Mouse (Mus musculus) heart, embryonic 15.5 days (tissue): Measurements from ENCODE around the gene Hdhd3. TPM values are rescaled to one million over a fixed set of nuclear protein-coding genes. Genes with fewer than 3 reads are reported as not detected.

ENCODE experiments used
- ATAC-seq: fragments of 200-750 bp; cut with Nextera tagmentation; replicated peaks from 2 replicates; pipeline ENCODE4 v1.8.0; 2017; ENCODE audit warnings: low read depth, moderate TSS enrichment; ENCODE audit not compliant: insufficient number of reproducible peaks, insufficient read depth, low FRiP score
- H3K27ac ChIP-seq: fragments of 300-500 bp; sonication (generic); 2 replicates; pipeline ENCODE4 v1.5.1; 2015; ENCODE audit warnings: mild to moderate bottlenecking, inconsistent platforms
- H3K27me3 ChIP-seq: fragments of 300-500 bp; sonication (generic); 2 replicates; pipeline ENCODE4 v1.6.1; 2015; ENCODE audit warnings: inconsistent platforms
- H3K36me3 ChIP-seq: fragments of 300-500 bp; sonication (generic); 2 replicates; pipeline ENCODE4 v1.6.1; 2015; ENCODE audit warnings: mild to moderate bottlenecking, inconsistent platforms
- H3K4me1 ChIP-seq: fragments of 300-500 bp; sonication (generic); replicated peaks from 2 replicates; pipeline ENCODE4 v1.6.1; 2015; ENCODE audit warnings: inconsistent platforms
- H3K4me2 ChIP-seq: fragments of 300-500 bp; sonication (generic); 2 replicates; pipeline ENCODE4 v1.6.1; 2015; ENCODE audit warnings: inconsistent platforms, mild to moderate bottlenecking, moderate library complexity
- H3K4me3 ChIP-seq: fragments of 300-500 bp; sonication (generic); 2 replicates; pipeline ENCODE4 v1.5.1; 2015; ENCODE audit warnings: mild to moderate bottlenecking, inconsistent platforms
- H3K9ac ChIP-seq: fragments of 300-500 bp; sonication (generic); 2 replicates; pipeline ENCODE4 v1.6.1; 2015; ENCODE audit warnings: mild to moderate bottlenecking, inconsistent platforms
- H3K9me3 ChIP-seq: fragments of 300-500 bp; sonication (generic); replicated peaks from 2 replicates; pipeline ENCODE4 v1.6.1; 2016; ENCODE audit warnings: inconsistent platforms
- WGBS: fragments of 180-500 bp; shearing (Covaris S2); methylation state at CpG from one replicate; pipeline ENCODE4 v1.1.7; 2015; ENCODE audit warnings: mixed read lengths; 5-methylcytosine and 5-hydroxymethylcytosine counted together
- polyA plus RNA-seq: library from polyadenylated mRNA; unstranded; fragments of >200 nt; fragmentation: Nextera tagmentation; extraction: Ambion mirVana; gene quantifications from 2 replicates; pipeline ENCODE4 v1.2.1, GENCODE M21; 2015

Hdhd3 gene
- 7.6 and 10.8 TPM in 2 replicates for polyA plus RNA-seq

- peaks cover 14% of the 10 kb centered on the region for H3K4me1 ChIP-seq
- H3K4me3 ChIP-seq: peak within 1 kb of the TSS; percentile 92
- H3K27ac ChIP-seq: peak within 1 kb of the TSS; percentile 81
These were observed at the start of gene Hdhd3 for GRCm38 (mm10) chr4:62503374-62503970. TSS of gene Hdhd3 (minus strand) at chr4:62503467.

GRCm38 (mm10) chr4:62551966-62552365 lies 48.7 kb upstream of the Hdhd3 start:
- Histone ChIP-seq H3K27me3 (no peaks in the 10 kb centered on the region), H3K4me3 (no peak overlapping the region), H3K4me1 (peaks cover under 1% of the 10 kb centered on the region), H3K9me3 (no peaks in the 10 kb centered on the region), H3K9ac (no peak overlapping the region), H3K36me3 (no peaks in the 10 kb centered on the region), H3K27ac (no peak overlapping the region), H3K4me2 (no peak overlapping the region)
- WGBS: 75% methylated on average over 7 of the region's 7 CpGs
- no peak for ATAC-seq

More at GRCm38 (mm10) chr4:62503374-62503970, at the start of gene Hdhd3:
- Histone ChIP-seq H3K4me2 (peak within 1 kb of the TSS; percentile 65), H3K9ac (peak within 1 kb of the TSS; percentile 81), H3K27me3 (no peaks in the 10 kb centered on the region), H3K9me3 (no peaks in the 10 kb centered on the region), H3K36me3 (peaks cover 18% of the 10 kb centered on the region; the same call in 1 of the 2 replicates)
- 78% methylated on average over 3 of the region's 3 CpGs for WGBS
- ATAC-seq: no peak

GRCm38 (mm10) chr4:62544801-62545200 lies 41.5 kb upstream of the Hdhd3 start:
- no peak for ATAC-seq
- Histone ChIP-seq H3K4me3 (no peak overlapping the region), H3K9me3 (no peaks in the 10 kb centered on the region), H3K4me1 (no peaks in the 10 kb centered on the region), H3K9ac (no peak overlapping the region), H3K4me2 (no peak overlapping the region), H3K36me3 (no peaks in the 10 kb centered on the region), H3K27ac (no peak overlapping the region), H3K27me3 (no peaks in the 10 kb centered on the region)

- H3K9ac ChIP-seq: no peak overlapping the region
- H3K9me3 ChIP-seq: no peaks in the 10 kb centered on the region
- H3K27me3 ChIP-seq: no peaks in the 10 kb centered on the region
- WGBS: 78% methylated on average over 6 of the region's 6 CpGs
- no peak overlapping the region for H3K27ac ChIP-seq
- ATAC-seq: no peak
- no peak overlapping the region for H3K4me3 ChIP-seq
- H3K4me1 ChIP-seq: no peaks in the 10 kb centered on the region
- H3K4me2 ChIP-seq: no peak overlapping the region
- H3K36me3 ChIP-seq: no peaks in the 10 kb centered on the region
These were observed 40.5 kb upstream of the Hdhd3 start for GRCm38 (mm10) chr4:62543782-62544181.

- H3K4me3 ChIP-seq: no peak overlapping the region
- ATAC-seq: no peak
- H3K36me3 ChIP-seq: no peaks in the 10 kb centered on the region
- H3K4me1 ChIP-seq: no peaks in the 10 kb centered on the region
- no peak overlapping the region for H3K9ac ChIP-seq
- no peaks in the 10 kb centered on the region for H3K9me3 ChIP-seq
- no peak overlapping the region for H3K4me2 ChIP-seq
- 71% methylated on average over 3 of the region's 3 CpGs for WGBS
- no peaks in the 10 kb centered on the region for H3K27me3 ChIP-seq
- H3K27ac ChIP-seq: no peak overlapping the region
These were observed 38.5 kb upstream of the Hdhd3 start for GRCm38 (mm10) chr4:62541802-62542201.

- H3K9ac ChIP-seq: no peak overlapping the region
- ATAC-seq: no peak
- H3K4me1 ChIP-seq: 0 out of 2 replicates have a peak, but pooled peaks cover 10% of the 10 kb centered on the region
- H3K36me3 ChIP-seq: no peaks in the 10 kb centered on the region
- H3K27me3 ChIP-seq: no peaks in the 10 kb centered on the region
- no peak overlapping the region for H3K4me3 ChIP-seq
- no peaks in the 10 kb centered on the region for H3K9me3 ChIP-seq
- whole genome bisulfite sequencing: 58% methylated on average over 6 of the region's 6 CpGs
- no peak overlapping the region for H3K4me2 ChIP-seq
- H3K27ac ChIP-seq: no peak overlapping the region
These were observed 30.5 kb upstream of the Hdhd3 start for GRCm38 (mm10) chr4:62533729-62534128.

GRCm38 (mm10) chr4:62527655-62528054 lies 24.4 kb upstream of the Hdhd3 start:
- H3K27me3 ChIP-seq: no peaks in the 10 kb centered on the region
- no peak overlapping the region for H3K27ac ChIP-seq
- no peaks in the 10 kb centered on the region for H3K9me3 ChIP-seq
- ATAC-seq: no peak
- H3K9ac ChIP-seq: no peak overlapping the region
- peaks cover 5% of the 10 kb centered on the region; the same call in 1 of the 2 replicates for H3K36me3 ChIP-seq
- WGBS: 80% methylated on average over 4 of the region's 4 CpGs
- no peak overlapping the region for H3K4me2 ChIP-seq
- H3K4me1 ChIP-seq: peaks cover 14% of the 10 kb centered on the region
- no peak overlapping the region for H3K4me3 ChIP-seq

GRCm38 (mm10) chr4:62526256-62526655 lies 23.0 kb upstream of the Hdhd3 start:
- Histone ChIP-seq H3K9me3 (no peaks in the 10 kb centered on the region), H3K27ac (no peak overlapping the region), H3K36me3 (peaks cover 9% of the 10 kb centered on the region; the same call in 1 of the 2 replicates), H3K27me3 (no peaks in the 10 kb centered on the region), H3K4me3 (no peak overlapping the region), H3K9ac (no peak overlapping the region), H3K4me2 (no peak overlapping the region), H3K4me1 (peaks cover 14% of the 10 kb centered on the region)
- ATAC-seq: no peak
- 58% methylated on average over 2 of the region's 2 CpGs for WGBS

- Histone ChIP-seq H3K4me1 (peaks cover 11% of the 10 kb centered on the region), H3K4me3 (peak overlapping the region; percentile 83), H3K27me3 (no peaks in the 10 kb centered on the region), H3K9ac (no peak overlapping the region), H3K36me3 (peaks cover 9% of the 10 kb centered on the region; the same call in 1 of the 2 replicates), H3K4me2 (peak overlapping the region; percentile 85), H3K9me3 (no peaks in the 10 kb centered on the region), H3K27ac (no peak overlapping the region)
- no peak for ATAC-seq
- WGBS: 2% methylated on average over 10 of the region's 10 CpGs
These were observed 22.2 kb upstream of the Hdhd3 start for GRCm38 (mm10) chr4:62525489-62525811.

GRCm38 (mm10) chr4:62524651-62525488 lies 21.6 kb upstream of the Hdhd3 start, which contains the start of the genes Pole3 and 4933430I17Rik:
TSS of gene Pole3 (minus strand) at chr4:62525068.
TSS of gene 4933430I17Rik (plus strand) at chr4:62525369.
- Histone ChIP-seq H3K4me2 (peak within 1 kb of the TSS; percentile 85), H3K4me3 (peak within 1 kb of the TSS; percentile 83), H3K4me1 (peaks cover 12% of the 10 kb centered on the region), H3K36me3 (peaks cover 9% of the 10 kb centered on the region; the same call in 1 of the 2 replicates), H3K27me3 (no peaks in the 10 kb centered on the region), H3K9me3 (no peaks in the 10 kb centered on the region), H3K9ac (peak within 1 kb of the TSS; percentile 82), H3K27ac (peak within 1 kb of the TSS; percentile 94)
- peak; percentile 98 for ATAC-seq
- WGBS: under 1% methylated on average over 59 of the region's 59 CpGs

- no peak for ATAC-seq
- peaks cover 9% of the 10 kb centered on the region; the same call in 1 of the 2 replicates for H3K36me3 ChIP-seq
- H3K4me1 ChIP-seq: peaks cover 39% of the 10 kb centered on the region
- no peak overlapping the region for H3K27ac ChIP-seq
- no peaks in the 10 kb centered on the region for H3K9me3 ChIP-seq
- no peak overlapping the region for H3K4me2 ChIP-seq
- WGBS: 78% methylated on average over 2 of the region's 2 CpGs
- no peak overlapping the region for H3K9ac ChIP-seq
- no peak overlapping the region for H3K4me3 ChIP-seq
- H3K27me3 ChIP-seq: no peaks in the 10 kb centered on the region
These were observed 17.7 kb upstream of the Hdhd3 start for GRCm38 (mm10) chr4:62520892-62521400.
